Mouse (Mus musculus) forebrain, embryonic 10.5 days (tissue): Measurements from ENCODE around the gene Nfib. TPM values are rescaled to one million over a fixed set of nuclear protein-coding genes. Genes with fewer than 3 reads are reported as not detected.

Experiments
- DNase-seq: peaks from one replicate; pipeline ENCODE4 v3.0.0-alpha.2; 2017; ENCODE audit warnings: low spot score; ENCODE audit errors: extremely low spot score
- H3K27ac ChIP-seq: fragments of 300-500 bp; sonication (generic); 2 replicates; pipeline ENCODE4 v1.5.1; 2016; ENCODE audit warnings: mild to moderate bottlenecking
- H3K27me3 ChIP-seq: fragments of 300-500 bp; sonication (generic); 2 replicates; pipeline ENCODE4 v1.6.1; 2016; ENCODE audit warnings: mild to moderate bottlenecking; ENCODE audit not compliant: poor library complexity, severe bottlenecking
- H3K36me3 ChIP-seq: fragments of 300-500 bp; sonication (generic); replicated peaks from 2 replicates; pipeline ENCODE4 v1.6.1; 2016; ENCODE audit warnings: mild to moderate bottlenecking, moderate library complexity
- H3K4me1 ChIP-seq: fragments of 300-500 bp; sonication (generic); 2 replicates; pipeline ENCODE4 v1.6.1; 2016
- H3K4me3 ChIP-seq: fragments of 300-500 bp; sonication (generic); 2 replicates; pipeline ENCODE4 v1.5.1; 2016; ENCODE audit warnings: mild to moderate bottlenecking, moderate library complexity
- H3K9me3 ChIP-seq: fragments of 300-500 bp; sonication (generic); 2 replicates; pipeline ENCODE4 v1.6.1; 2016; ENCODE audit warnings: mild to moderate bottlenecking, moderate library complexity
- WGBS: fragments of 180-500 bp; shearing (Covaris S2); methylation state at CpG from one replicate; pipeline ENCODE4 v1.1.7; 2016; 5-methylcytosine and 5-hydroxymethylcytosine counted together
- polyA plus RNA-seq: library from polyadenylated mRNA; unstranded; fragments of >200 nt; fragmentation: Nextera tagmentation; extraction: Ambion mirVana; gene quantifications from 2 replicates; pipeline ENCODE4 v1.2.1, GENCODE M21; 2016

Gene Nfib
- polyA plus RNA-seq, 1 experiment from 2014 or later = 21.8 TPM

DNA sequence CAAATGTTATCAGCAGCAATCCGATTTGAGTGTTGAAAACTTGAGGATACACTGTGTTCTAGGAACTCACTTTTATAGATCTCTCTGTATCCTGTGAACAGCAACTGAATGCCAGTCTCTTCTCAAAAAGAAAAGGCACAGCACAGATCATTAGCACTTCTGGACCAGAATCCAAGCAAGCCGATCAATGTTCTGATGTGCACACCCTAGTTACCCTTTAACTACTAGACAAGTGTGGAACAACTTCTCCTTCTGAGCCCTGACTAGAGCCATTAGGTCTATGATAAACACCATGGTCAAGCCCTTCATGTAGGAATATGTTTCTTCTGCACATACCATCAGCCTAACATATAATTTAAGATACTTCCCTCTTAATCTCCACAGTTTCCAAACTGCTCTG lies 219.6 kb downstream of the Nfib start:
- peaks cover 28% of the 10 kb centered on the region for H3K36me3 ChIP-seq
- DNase-seq = no peak
- H3K9me3 ChIP-seq = peaks cover 4% of the 10 kb centered on the region; the same call in 1 of the 2 replicates
- WGBS = 96% methylated on average over 2 of the region's 2 CpGs
- H3K4me3 ChIP-seq = no peak overlapping the region
- H3K27ac ChIP-seq = no peak overlapping the region
- H3K4me1 ChIP-seq = peaks cover 17% of the 10 kb centered on the region
- H3K27me3 ChIP-seq = no peaks in the 10 kb centered on the region

DNA sequence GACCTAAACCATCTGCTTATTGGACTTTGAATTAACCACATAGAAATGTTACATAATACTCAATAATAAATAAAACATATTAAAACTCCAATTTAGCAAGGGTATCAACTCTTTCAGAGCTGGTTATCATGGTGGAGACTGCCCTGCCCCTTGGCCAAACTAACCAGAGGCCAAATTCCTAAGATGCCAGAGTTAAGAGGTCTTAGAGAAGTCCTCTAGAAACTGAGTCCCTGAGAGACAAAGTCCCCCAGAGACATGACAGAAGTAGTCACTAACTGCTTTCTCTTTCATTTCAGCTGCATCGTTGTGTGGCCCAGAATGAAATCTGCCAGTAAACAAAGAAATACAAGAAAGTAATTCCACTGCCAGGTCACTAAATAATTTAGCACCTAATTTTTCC lies 221.7 kb downstream of the Nfib start:
- H3K9me3 ChIP-seq = peaks cover 4% of the 10 kb centered on the region; the same call in 1 of the 2 replicates
- peaks cover 10% of the 10 kb centered on the region for H3K4me1 ChIP-seq
- no peak overlapping the region for H3K4me3 ChIP-seq
- H3K36me3 ChIP-seq = peaks cover 34% of the 10 kb centered on the region
- H3K27me3 ChIP-seq = no peaks in the 10 kb centered on the region
- 57% methylated on average over 1 of the region's 1 CpGs for WGBS
- H3K27ac ChIP-seq = no peak overlapping the region
- no peak for DNase-seq

DNA sequence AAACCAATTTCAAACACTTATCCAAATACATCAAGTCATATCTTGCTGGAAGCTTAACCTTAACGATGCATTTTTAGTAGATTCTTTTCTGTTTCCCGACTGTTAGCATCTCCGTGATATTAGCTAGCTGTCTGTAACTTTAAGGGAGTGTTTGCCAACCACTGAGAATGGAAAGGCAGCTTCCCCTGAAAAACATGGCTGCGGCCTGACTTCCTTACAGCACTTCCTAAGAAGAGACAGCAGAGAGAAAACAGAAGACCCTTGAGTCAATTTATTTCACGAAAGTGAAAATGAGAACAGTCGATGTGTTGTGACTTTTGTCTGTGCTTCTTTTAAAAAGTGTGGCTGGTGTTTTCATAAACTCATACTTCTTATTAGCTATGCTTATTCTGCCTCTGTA lies 222.3 kb downstream of the Nfib start:
- Histone ChIP-seq H3K4me1 (peaks cover 10% of the 10 kb centered on the region), H3K36me3 (peaks cover 33% of the 10 kb centered on the region)
- no peak for DNase-seq

GRCm38 (mm10) chr4:82480635-82481034 lies 224.9 kb downstream of the Nfib start:
- Histone ChIP-seq H3K36me3 (peaks cover 8% of the 10 kb centered on the region), H3K27me3 (no peaks in the 10 kb centered on the region)
- WGBS = 81% methylated on average over 9 of the region's 9 CpGs

More for the DNA sequence above, 222.3 kb downstream of the Nfib start:
- WGBS = 80% methylated on average over 6 of the region's 6 CpGs
- H3K27ac ChIP-seq = no peak overlapping the region
- no peaks in the 10 kb centered on the region for H3K27me3 ChIP-seq
- peaks cover 4% of the 10 kb centered on the region; the same call in 1 of the 2 replicates for H3K9me3 ChIP-seq
- no peak overlapping the region for H3K4me3 ChIP-seq

GRCm38 (mm10) chr4:82479394-82479793 lies 226.2 kb downstream of the Nfib start:
- H3K27ac ChIP-seq = no peak overlapping the region
- no peaks in the 10 kb centered on the region for H3K27me3 ChIP-seq
- WGBS = 62% methylated on average over 4 of the region's 4 CpGs
- H3K36me3 ChIP-seq = peaks cover 6% of the 10 kb centered on the region; the same call in 1 of the 2 replicates
- no peaks in the 10 kb centered on the region for H3K9me3 ChIP-seq
- no peak for DNase-seq
- peaks cover 18% of the 10 kb centered on the region for H3K4me1 ChIP-seq
- H3K4me3 ChIP-seq = no peak overlapping the region

More at GRCm38 (mm10) chr4:82480635-82481034, 224.9 kb downstream of the Nfib start:
- Histone ChIP-seq H3K4me3 (no peak overlapping the region), H3K27ac (no peak overlapping the region), H3K9me3 (no peaks in the 10 kb centered on the region), H3K4me1 (peaks cover 14% of the 10 kb centered on the region)
- no peak for DNase-seq

GRCm38 (mm10) chr4:82477742-82478141 lies 227.8 kb downstream of the Nfib start:
- Histone ChIP-seq H3K36me3 (peaks cover 6% of the 10 kb centered on the region; the same call in 1 of the 2 replicates), H3K9me3 (no peaks in the 10 kb centered on the region), H3K27me3 (no peaks in the 10 kb centered on the region), H3K27ac (no peak overlapping the region), H3K4me3 (no peak overlapping the region), H3K4me1 (peaks cover 8% of the 10 kb centered on the region)
- DNase-seq = no peak
- WGBS = 92% methylated on average over 2 of the region's 2 CpGs

DNA sequence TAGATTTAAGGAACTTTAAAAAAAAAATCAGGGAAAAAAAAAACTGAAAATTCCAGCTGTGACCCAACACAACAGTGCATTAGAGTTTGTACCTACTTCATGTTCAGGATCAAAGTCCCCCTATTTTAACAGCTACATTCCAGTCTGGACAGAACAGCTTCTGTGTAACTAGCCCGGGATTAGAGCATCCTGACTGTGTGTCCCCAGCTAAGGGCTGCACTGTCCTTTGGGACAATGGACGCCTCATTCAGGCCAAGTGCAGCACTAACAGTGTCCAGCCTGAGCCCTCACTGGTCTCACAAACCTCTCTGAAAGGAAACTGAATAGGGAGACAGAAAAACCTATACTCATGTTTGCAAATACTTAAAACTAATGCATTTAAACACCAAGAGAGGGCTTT lies 229.1 kb downstream of the Nfib start:
- Histone ChIP-seq H3K36me3 (peaks cover 6% of the 10 kb centered on the region; the same call in 1 of the 2 replicates), H3K27me3 (no peaks in the 10 kb centered on the region), H3K4me1 (peaks cover 9% of the 10 kb centered on the region), H3K27ac (no peak overlapping the region), H3K4me3 (no peak overlapping the region), H3K9me3 (no peaks in the 10 kb centered on the region)
- no peak for DNase-seq
- 53% methylated on average over 2 of the region's 2 CpGs for WGBS

GRCm38 (mm10) chr4:82474334-82474733 lies 231.2 kb downstream of the Nfib start:
- WGBS = 82% methylated on average over 5 of the region's 5 CpGs
- no peak for DNase-seq
- Histone ChIP-seq H3K27me3 (no peaks in the 10 kb centered on the region), H3K4me3 (no peak overlapping the region), H3K4me1 (peaks cover 19% of the 10 kb centered on the region), H3K9me3 (no peaks in the 10 kb centered on the region), H3K36me3 (0 out of 2 replicates have a peak, but pooled peaks cover 1% of the 10 kb centered on the region), H3K27ac (no peak overlapping the region)

DNA sequence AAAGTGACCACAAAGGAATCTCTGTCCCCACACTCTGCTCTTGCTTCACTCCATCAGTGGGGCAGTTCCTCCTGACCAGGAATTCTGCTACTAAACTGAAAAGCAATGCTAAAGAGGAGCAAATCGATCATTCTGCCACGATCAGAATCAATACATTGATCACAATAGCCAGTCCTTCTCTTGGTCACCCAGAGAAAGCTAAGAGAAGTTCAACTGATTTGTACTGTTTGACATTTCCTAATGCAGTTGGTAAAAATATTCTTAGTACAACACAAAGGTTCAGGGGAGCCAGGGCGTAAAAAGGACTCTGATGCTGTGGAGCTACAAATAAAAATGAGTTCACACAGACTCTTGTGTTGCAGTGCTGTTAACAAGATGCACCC lies 234.6 kb downstream of the Nfib start:
- no peak for DNase-seq
- Histone ChIP-seq H3K4me3 (no peak overlapping the region), H3K27ac (no peak overlapping the region), H3K4me1 (peaks cover 40% of the 10 kb centered on the region), H3K36me3 (no peaks in the 10 kb centered on the region), H3K27me3 (no peaks in the 10 kb centered on the region), H3K9me3 (no peaks in the 10 kb centered on the region)
- 90% methylated on average over 3 of the region's 3 CpGs for WGBS

GRCm38 (mm10) chr4:82470212-82470937 lies 235.2 kb downstream of the Nfib start:
- Histone ChIP-seq H3K9me3 (no peaks in the 10 kb centered on the region), H3K27ac (no peak overlapping the region), H3K27me3 (no peaks in the 10 kb centered on the region), H3K36me3 (no peaks in the 10 kb centered on the region), H3K4me3 (no peak overlapping the region), H3K4me1 (peaks cover 39% of the 10 kb centered on the region)
- WGBS = 88% methylated on average over 5 of the region's 5 CpGs
- DNase-seq = no peak

DNA sequence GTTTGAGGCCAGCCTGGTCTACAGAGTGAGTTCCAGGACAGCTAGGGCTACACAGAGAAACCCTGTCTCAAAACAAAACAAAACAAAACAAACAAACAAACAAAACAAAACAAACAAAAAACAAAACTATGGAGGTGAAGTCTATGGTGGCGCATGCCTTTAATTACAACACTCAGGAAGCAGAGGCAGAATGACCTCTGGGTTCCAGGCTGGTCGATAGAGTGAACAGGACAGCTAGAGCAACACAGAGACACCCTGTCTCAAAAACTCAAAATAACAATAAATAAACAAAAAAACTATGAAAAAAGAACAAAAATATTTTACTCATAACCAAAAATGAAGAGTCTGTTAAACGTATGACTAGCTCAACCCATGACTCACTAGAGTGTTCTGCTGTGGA lies 236.6 kb downstream of the Nfib start:
- Histone ChIP-seq H3K4me3 (no peak overlapping the region), H3K36me3 (no peaks in the 10 kb centered on the region), H3K27ac (no peak overlapping the region), H3K9me3 (no peaks in the 10 kb centered on the region), H3K27me3 (no peaks in the 10 kb centered on the region), H3K4me1 (peaks cover 48% of the 10 kb centered on the region)
- 86% methylated on average over 3 of the region's 3 CpGs for WGBS
- no peak for DNase-seq

DNA sequence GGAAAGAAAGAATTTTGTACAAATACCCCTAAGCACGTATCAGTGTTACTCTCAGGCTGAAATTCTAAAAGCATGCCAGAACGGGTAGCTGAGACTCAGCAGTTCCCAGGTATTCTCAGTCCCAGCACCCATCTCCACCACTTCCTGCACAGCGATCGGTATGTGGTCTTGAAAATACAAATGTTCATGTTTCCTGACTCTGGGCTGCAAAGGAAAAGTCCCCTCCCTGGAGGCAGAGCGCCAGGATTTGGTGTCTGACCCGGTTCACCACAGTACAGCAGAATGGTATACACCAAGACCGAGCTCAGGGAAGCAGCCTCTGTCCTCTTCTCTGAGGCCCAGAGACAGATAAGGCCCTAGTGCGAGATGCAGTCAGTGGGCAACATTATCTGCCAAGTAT lies 238.8 kb downstream of the Nfib start:
- H3K27me3 ChIP-seq = no peaks in the 10 kb centered on the region
- DNase-seq = no peak
- no peak overlapping the region for H3K4me3 ChIP-seq
- no peaks in the 10 kb centered on the region for H3K9me3 ChIP-seq
- H3K27ac ChIP-seq = no peak overlapping the region
- H3K36me3 ChIP-seq = no peaks in the 10 kb centered on the region
- 75% methylated on average over 8 of the region's 8 CpGs for WGBS
- H3K4me1 ChIP-seq = peaks cover 56% of the 10 kb centered on the region

DNA sequence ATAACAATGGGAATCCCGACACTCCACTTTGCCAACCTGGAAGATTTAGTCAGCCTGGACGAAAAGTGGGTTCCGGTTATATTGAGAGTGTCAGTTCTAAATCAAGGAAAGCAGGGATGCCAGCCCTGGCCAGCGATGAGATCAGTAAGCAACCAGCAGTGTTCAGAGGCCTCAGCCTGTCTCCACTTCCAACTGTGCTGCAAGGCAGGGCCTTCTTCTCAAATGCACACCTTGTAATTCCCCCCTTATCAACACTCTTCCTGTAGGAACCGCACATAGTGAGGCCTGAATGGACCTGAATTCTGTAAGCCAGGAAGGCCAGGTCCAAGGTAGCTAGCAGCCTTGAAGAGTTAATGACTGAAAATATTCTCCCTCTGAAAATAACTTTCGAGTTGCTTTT lies 239.4 kb downstream of the Nfib start:
- Histone ChIP-seq H3K4me3 (no peak overlapping the region), H3K36me3 (no peaks in the 10 kb centered on the region), H3K27ac (no peak overlapping the region; the same call in 1 of the 2 replicates), H3K9me3 (no peaks in the 10 kb centered on the region), H3K27me3 (no peaks in the 10 kb centered on the region), H3K4me1 (peaks cover 52% of the 10 kb centered on the region)
- DNase-seq = no peak
- WGBS = 79% methylated on average over 6 of the region's 6 CpGs
